Mouse (Mus musculus): ENCODE measurements around the gene Dld.
A peak's percentile ranks its signal among the peaks of the same experiment; 100 is the strongest.

DNA sequence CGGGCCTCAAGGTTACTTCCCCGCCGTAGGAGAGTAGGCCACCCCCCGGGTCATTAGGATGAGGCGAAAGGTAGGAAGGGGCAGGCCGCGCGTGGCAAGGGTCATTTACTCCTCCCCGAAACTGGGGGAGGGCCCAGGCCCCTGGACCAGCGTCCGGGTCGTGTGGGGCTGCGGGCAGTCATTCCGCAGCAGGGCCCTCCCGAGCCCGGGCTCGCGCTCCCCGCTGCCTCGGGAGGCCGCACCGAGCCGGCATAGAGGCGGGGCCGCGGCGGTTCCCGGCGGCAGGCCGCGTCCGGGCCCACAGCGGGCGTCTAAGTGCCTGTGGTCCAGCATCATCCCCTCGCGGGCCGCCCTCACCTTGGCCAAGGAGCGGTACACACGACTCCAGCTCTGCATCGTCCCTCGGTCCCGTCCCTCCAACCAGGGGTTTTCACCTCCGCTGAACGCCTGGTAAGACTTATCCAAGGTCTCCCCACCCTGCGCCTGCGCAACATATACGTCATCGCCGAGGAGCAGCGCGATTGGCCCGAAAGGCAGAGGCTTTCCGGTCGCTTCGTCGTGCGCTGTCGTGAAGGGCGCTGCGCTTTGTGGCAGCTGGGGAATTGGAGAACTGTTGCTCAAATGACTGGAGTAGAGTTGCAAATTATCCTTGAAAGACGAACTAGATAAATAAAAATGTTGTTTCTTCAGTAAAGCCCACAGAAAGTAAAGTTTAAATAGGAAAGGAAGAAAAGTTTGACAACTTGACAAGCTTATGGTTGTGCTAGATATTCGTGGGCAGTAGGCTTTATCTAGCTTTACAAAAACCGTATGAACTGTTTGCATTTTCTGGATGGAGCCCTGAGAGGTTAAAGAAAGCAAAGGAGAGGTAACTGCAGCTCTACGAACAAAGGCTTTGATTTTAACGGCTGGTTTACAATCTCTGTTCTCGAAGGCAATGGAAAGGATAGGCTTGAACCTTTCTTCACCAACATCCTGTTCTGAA is at the start of gene Dld:
- TF ChIP-seq CTCF (IDR thresholded peaks at IDR 0.05) (peak; percentile 21; the same call in 1 of the 2 replicates), EP300 (IDR thresholded peaks at IDR 0.05) (no peak)

Measured in lung, postnatal 0 days (tissue).